Mouse (Mus musculus): Measurements from ENCODE around the gene Pm20d1.

Gene Pm20d1

DNA sequence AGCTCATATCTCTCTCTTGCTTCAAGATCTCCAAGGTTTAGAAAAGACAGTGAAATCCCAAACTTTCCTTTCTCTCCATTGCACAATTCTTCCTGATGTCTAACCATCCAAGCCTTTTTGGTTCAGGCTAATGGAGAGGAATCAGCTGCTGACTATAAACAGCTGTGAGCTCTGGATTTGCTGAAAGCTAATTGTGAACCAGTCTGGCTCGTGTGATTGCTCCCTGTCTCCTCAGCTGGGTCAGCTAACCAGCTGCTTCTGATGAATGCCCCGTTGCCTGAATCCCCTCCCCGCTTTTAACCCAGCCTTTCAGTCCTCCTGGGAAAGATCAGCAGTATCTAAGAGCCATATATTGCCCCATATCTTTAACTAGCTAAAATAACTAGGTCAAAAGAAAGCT lies 2.6 kb upstream of the Pm20d1 start:
- no peak for DNase-seq (ENCODE audit: low read depth, low spot score)

- DNase-seq (ENCODE audit: low read depth, low spot score): no peak
Measured at GRCm38 (mm10) chr1:131795171-131795570, 2.0 kb upstream of the Pm20d1 start.

DNA sequence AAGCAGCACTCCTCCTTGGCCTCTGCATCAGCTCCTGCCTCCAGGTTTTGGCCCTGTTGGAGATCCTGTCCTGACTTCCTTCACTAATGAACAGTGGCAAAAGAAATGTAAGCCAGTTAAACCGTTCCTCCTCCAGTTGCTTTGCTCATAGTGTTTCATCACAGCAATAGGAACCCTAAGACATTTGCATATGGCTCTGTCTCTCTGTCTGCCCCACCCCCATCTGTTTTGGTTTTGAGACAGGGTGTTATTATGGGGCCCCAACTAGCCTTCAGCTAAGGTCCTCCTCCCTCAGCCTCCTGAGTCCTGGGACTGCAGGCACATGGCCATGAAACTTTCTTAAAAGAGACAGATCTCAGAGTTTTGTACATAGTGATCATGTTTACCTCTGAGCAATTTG lies 2.8 kb downstream of the Pm20d1 start:
- DNase-seq (ENCODE audit: low read depth, low spot score): no peak

DNA sequence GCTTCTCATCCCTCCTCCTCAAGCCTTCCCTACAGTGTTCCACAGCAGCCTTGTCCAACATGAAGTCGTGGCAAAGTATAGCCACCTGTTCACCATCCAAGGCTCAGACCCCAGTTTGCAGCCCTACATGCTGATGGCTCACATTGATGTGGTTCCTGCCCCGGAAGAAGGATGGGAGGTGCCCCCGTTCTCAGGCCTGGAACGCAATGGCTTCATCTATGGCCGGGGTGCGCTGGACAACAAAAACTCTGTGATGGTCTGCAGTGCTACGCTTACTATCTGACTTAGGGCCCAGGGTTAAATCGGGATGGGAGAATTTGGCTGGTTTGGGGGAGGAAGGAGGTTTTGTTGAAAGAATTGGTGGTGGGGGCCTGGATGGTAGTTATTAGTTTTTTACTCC lies 3.9 kb downstream of the Pm20d1 start:
- no peak for DNase-seq (ENCODE audit: low read depth, low spot score)

GRCm38 (mm10) chr1:131802652-131803051 lies 5.5 kb downstream of the Pm20d1 start:
- no peak for DNase-seq (ENCODE audit: low read depth, low spot score)

- DNase-seq (ENCODE audit: low read depth, low spot score): no peak
Measured at GRCm38 (mm10) chr1:131804166-131804565, 7.0 kb downstream of the Pm20d1 start.

DNA sequence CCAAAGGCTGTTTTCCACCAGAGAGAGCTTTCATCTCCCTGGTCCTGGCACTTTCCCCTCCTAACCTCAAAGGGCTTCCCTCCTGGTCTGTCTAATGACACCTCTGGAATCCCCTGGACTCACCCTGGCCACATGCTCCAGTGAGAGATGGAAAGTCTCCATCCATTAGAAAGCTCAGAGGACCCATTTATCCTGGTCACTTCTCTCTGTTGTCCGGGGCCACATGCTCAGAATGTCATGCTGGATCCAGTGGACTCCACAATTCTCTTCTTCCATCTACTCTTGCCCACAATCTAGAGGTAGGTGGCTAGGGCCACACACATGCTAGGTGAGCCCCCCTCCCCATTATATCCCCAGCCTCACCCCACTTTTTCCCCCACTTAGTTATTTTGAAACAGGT lies 11.8 kb downstream of the Pm20d1 start:
- DNase-seq (ENCODE audit: low read depth, low spot score): no peak

- DNase-seq (ENCODE audit: low read depth, low spot score): no peak
Measured at GRCm38 (mm10) chr1:131809651-131810050, 12.5 kb downstream of the Pm20d1 start.

DNA sequence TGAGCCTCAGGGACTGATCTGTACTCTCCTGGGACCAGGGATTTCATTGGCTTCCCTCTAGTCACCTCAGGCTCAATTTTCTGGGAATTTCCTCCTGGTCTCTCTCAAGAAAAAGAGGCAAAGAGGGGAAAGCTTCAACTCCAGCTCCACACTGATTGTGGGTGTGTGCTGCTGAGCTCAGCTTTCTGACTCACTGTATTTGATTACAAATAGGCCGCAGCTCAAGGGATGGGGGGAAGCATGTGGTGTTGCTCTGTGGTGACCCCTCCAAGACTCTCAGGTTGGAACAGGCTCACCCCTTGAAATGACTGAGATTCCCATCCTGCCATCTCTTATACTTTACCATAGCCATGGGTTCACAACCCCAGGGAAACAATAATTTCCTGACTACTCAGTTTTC lies 14.2 kb downstream of the Pm20d1 start:
- DNase-seq (ENCODE audit: low read depth, low spot score): no peak

DNA sequence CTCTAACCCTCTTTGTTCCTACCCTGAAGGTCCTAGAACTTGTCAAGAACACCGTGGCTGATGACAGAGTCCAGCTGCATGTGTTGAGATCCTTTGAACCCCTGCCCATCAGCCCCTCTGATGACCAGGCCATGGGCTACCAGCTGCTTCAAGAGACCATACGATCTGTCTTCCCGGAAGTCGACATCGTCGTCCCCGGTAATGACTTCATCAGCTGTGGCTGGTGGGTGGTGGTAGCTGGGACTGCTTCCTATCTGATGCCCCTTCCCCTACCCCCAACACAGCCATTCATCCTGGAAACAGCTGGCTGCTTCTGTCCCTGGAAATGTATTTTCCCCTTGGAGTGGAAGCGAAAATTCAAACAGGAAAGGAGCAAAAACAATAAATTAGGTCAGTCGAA lies 14.8 kb downstream of the Pm20d1 start:
- no peak for DNase-seq (ENCODE audit: low read depth, low spot score)

GRCm38 (mm10) chr1:131812631-131813295 lies 15.6 kb downstream of the Pm20d1 start:
- no peak for DNase-seq (ENCODE audit: low read depth, low spot score)

GRCm38 (mm10) chr1:131813731-131814130 lies 16.6 kb downstream of the Pm20d1 start:
- DNase-seq (ENCODE audit: low read depth, low spot score): no peak

GRCm38 (mm10) chr1:131814191-131814590 lies 17.0 kb downstream of the Pm20d1 start:
- DNase-seq (ENCODE audit: low read depth, low spot score): peak; percentile 38

DNA sequence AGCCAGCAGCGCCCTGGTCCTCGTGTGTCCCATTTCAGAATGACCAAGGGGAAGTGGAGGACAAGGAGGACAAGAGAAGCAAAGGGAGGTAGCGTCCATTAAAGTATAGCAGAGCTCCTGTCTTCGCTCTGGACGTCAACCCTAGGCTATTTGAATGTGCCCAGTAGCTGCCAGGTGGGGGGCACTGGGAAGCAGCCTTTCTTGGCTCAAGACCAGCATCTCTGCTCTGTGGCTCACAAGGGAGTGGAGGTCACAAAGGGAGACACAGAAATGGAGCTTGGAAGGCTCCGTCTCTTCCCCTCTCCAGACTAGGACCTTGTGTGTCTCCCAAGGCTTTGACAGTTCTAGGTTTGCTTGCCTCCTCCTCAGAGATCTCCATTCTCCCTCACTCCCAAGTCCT lies 19.7 kb downstream of the Pm20d1 start:
- DNase-seq (ENCODE audit: low read depth, low spot score): no peak

DNA sequence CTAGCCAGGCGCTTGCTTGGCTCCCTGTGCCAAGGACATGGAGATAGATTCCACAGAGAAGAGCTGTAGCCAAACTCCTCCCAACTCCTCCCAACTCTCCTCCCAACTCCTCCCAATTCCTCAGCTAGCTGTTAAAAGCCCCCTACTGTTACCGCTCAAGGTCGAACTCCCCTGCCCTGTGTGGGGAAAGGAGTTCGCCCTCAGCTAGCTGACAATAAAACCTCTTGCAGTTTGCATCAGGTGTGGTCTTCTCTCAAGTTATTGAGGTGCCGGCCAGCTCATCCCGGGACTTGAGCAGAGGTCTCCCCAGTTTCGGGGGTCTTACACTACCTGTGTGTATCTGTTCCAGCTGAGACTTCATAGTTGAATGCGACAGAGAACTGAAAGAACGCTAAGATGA lies 23.2 kb downstream of the Pm20d1 start:
- peak; percentile 92 for DNase-seq (ENCODE audit: low read depth, low spot score)

GRCm38 (mm10) chr1:131820887-131821328 lies 23.7 kb downstream of the Pm20d1 start:
- no peak for DNase-seq (ENCODE audit: low read depth, low spot score)

GRCm38 (mm10) chr1:131822292-131822691 lies 25.1 kb downstream of the Pm20d1 start:
- DNase-seq (ENCODE audit: low read depth, low spot score): no peak

DNA sequence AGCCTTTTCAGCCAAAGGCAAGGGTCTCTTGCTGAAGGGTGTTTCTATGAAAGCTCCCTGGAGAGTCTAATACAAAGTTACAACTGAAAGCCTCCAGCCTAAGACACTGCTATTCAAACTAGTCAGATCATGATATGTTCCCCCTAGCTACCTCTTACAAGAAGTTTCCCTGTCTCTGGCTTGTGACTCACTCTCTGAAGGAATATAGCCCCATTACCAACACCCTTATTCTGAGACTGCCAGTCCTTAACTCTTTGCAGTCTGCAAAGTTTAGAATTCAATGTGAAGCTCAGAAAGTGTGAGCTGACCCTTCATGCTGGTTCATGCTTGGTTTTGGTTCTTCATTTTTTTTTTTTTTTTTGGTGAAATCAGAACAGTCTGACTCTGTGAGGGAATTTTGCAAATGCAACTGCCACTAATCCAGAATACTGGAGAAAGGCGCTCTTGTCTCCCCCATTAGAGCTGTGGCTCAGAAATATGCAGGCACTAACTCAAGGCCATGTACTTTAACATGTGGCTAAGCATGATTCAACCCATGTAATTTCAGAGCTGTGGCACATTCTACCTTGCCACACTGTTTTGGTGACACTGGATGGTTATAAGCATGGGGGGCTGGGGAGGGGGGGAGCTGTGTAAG lies 25.8 kb downstream of the Pm20d1 start:
- DNase-seq (ENCODE audit: low read depth, low spot score): no peak

DNA sequence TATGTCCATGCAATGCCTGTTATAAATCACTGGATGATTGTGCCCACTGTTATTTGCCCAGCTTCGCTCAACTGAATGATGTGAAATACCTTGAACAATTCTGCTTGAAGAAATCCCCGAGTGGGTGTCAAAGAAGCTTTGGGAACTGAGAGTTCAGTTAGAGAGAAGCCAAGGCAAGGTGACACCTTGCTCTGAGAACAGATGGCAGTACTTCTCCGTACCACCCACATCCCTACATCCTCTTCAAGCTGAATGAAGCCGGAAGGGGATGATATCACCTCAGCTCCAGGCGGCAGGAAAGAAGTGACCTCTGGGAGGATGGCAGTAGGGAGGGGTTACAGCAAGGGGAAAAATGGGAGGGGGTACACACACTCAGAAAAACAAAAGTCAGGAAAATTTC lies 26.4 kb downstream of the Pm20d1 start:
- peak; percentile 60 for DNase-seq (ENCODE audit: low read depth, low spot score)

GRCm38 (mm10) chr1:131824528-131825181 lies 27.5 kb downstream of the Pm20d1 start:
- DNase-seq (ENCODE audit: low read depth, low spot score): no peak

GRCm38 (mm10) chr1:131827207-131827786 lies 30.1 kb downstream of the Pm20d1 start, which contains the start of gene Slc41a1:
Gene Slc41a1, plus strand, starts transcription at chr1:131827493.
- no peak for DNase-seq (ENCODE audit: low read depth, low spot score)

GRCm38 (mm10) chr1:131827787-131828258 lies 30.6 kb downstream of the Pm20d1 start:
- DNase-seq (ENCODE audit: low read depth, low spot score): peak; percentile 96

All from ES-CJ7 (cell line).